Mouse (Mus musculus) gastrocnemius, postnatal 25 days (tissue): ENCODE data around the gene Gm20388. TPM values are rescaled to one million over a fixed set of nuclear protein-coding genes. Genes with fewer than 3 reads are reported as not detected.

Source experiments
- DNase-seq: peaks from one replicate; pipeline ENCODE4 v3.0.0; 2022
- microRNA-seq, 2 experiments: library from miRNA; unstranded; fragments of <30 nt; microRNA quantifications; one replicate each; pipeline ENCODE4 v1.2.0; 2021; ENCODE audit warnings: borderline replicate concordance in 2 of 2
- total RNA-seq, 2 experiments: library from RNA; stranded (reverse); gene quantifications; 1 replicate in 1 of 2; 2 replicates in 1 of 2; pipeline ENCODE4 v1.2.3; 2021

Gm20388 gene
- total RNA-seq, 2 experiments from 2014 or later = 6.7 TPM; not detected in 1

GRCm38 (mm10) chr8:124392271-124393012, 4481.8 kb downstream of the Gm20388 start:
- no peak for DNase-seq

DNA sequence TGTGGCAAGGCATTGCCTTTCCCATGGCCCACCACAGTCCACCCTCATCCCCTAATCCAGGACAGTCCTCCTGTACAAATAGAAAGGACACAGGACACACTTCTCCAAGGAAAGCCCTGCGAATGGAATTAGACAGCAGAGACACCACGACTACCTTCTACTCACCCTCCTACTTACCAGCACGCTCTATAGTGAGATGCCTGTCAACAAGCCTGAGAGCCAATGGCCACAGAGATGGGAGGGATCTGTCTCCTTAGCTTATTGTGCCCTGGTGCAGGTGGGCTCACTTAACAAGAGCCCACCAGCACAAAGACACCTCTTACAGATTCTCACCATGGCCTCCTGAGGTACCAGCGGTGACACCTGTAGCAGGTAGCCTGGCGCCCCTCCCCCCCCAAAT, 4482.4 kb downstream of the Gm20388 start:
- DNase-seq = no peak

DNA sequence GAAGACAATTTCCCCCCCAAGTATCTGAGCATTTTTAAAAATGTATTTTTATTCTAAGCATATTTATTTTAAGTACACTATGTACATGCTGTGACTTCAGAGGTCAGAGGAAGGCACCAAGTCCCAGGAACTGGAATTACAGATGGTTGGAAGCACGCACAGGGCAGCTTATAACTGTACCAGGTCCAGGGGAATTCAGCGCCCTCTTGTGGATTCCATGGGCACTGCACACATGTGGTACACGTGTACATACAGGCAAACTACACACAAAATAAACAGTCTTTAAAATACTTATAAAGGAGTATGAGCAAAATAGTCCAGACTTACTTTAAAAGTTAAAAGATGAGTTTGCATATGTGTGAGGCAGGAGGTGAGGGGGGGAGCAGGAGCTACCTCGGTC, 4483.3 kb downstream of the Gm20388 start:
- DNase-seq = no peak

DNA sequence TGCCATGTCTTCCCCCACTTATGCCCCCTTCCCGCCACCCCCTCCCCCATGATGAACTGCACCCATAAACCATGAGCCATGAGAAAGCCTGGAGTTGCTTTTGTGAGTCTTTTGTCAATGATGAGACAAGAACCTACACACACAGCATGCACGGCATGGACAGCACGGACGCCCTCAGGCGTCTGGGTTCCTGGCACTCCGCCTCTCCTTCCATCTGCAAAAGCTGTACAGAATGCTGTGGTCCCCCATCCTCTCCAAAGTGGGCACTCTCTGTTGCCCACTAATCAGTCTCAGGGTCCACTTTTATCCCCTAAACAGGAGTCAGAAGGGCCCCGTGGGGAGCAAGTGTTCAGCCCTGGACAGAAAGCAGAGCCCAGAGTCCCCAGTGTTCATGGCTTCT, 4484.3 kb downstream of the Gm20388 start:
- no peak for DNase-seq

Small RNA genes within 50 kb of the gene (microRNA-seq; reads per million reads assigned to microRNA genes)
- gene Gm22715 (0 reads per million in 2 experiments), gene Gm24366 (0 reads per million in 2 experiments), gene Gm27530 (0 reads per million in 2 experiments), gene Mir1967 (0 to 0.26 reads per million in 2 experiments), gene Mir6396 (0 reads per million in 2 experiments), gene Mir7079 (0 reads per million in 2 experiments), gene Mir7080 (0 reads per million in 2 experiments), gene Mir7237 (0 to 1.5 reads per million in 2 experiments), gene Mir7687 (0 to 0.79 reads per million in 2 experiments)

Other genes starting within 250 kb of the Gm20388 start
- 100 to 1,000 TPM in 1 of 2 experiments, 10 to 100 TPM in 1; 74.0 to 104 TPM for gene Wfdc1, start 244.5 kb upstream of the Gm20388 start, total RNA-seq
- under 1 TPM in 1 of 2 experiments, not detected in 1; 0.13 TPM for gene Atp2c2, start 210.8 kb upstream of the Gm20388 start, total RNA-seq
- gene Tldc1, start 132.4 kb upstream of the Gm20388 start, total RNA-seq = 1 to 10 TPM; 3.2 to 4.0 TPM
- 10 to 100 TPM in 1 of 2 experiments, 1 to 10 TPM in 1; 6.5 to 11.3 TPM for gene Cotl1, start 70.3 kb upstream of the Gm20388 start, total RNA-seq
- gene Klhl36, start 48.6 kb upstream of the Gm20388 start, total RNA-seq = 1 to 10 TPM; 1.3 to 1.4 TPM
- gene Usp10, start 481 bp upstream of the Gm20388 start, total RNA-seq = 10 to 100 TPM; 42.2 to 50.1 TPM
- gene Crispld2, start 81.6 kb downstream of the Gm20388 start, total RNA-seq = 1 to 10 TPM; 5.2 to 8.3 TPM
- 10 to 100 TPM; 24.9 to 26.2 TPM for gene Zdhhc7, start 190.6 kb downstream of the Gm20388 start, total RNA-seq
- gene 6430548M08Rik, start 203.3 kb downstream of the Gm20388 start, total RNA-seq = 10 to 100 TPM; 23.6 to 27.6 TPM